Mouse (Mus musculus) limb, embryonic 15.5 days (tissue): ENCODE results near the gene Tacc3. TPM values are rescaled to one million over a fixed set of nuclear protein-coding genes. Genes with fewer than 3 reads are reported as not detected.

Experiments used
- ATAC-seq: fragments of 200-750 bp; cut with Nextera tagmentation; 2 replicates; pipeline ENCODE4 v1.8.0; 2017; ENCODE audit warnings: low read depth, moderate TSS enrichment; ENCODE audit not compliant: insufficient number of reproducible peaks, low FRiP score, low TSS enrichment
- H3K27ac ChIP-seq: fragments of 300-500 bp; sonication (generic); 2 replicates; pipeline ENCODE4 v1.5.1; 2015; ENCODE audit warnings: moderate library complexity, mild to moderate bottlenecking, inconsistent platforms
- H3K27me3 ChIP-seq: fragments of 300-500 bp; sonication (generic); 2 replicates; pipeline ENCODE4 v1.6.1; 2015; ENCODE audit warnings: inconsistent platforms
- H3K36me3 ChIP-seq: fragments of 300-500 bp; sonication (generic); 2 replicates; pipeline ENCODE4 v1.6.1; 2015; ENCODE audit warnings: inconsistent platforms
- H3K4me1 ChIP-seq: fragments of 300-500 bp; sonication (generic); 2 replicates; pipeline ENCODE4 v1.6.1; 2015; ENCODE audit warnings: inconsistent platforms
- H3K4me2 ChIP-seq: fragments of 300-500 bp; sonication (generic); 2 replicates; pipeline ENCODE4 v1.6.1; 2015; ENCODE audit warnings: mild to moderate bottlenecking, inconsistent platforms
- H3K4me3 ChIP-seq: fragments of 300-500 bp; sonication (generic); 2 replicates; pipeline ENCODE4 v1.5.1; 2015; ENCODE audit warnings: mild to moderate bottlenecking, inconsistent platforms
- H3K9ac ChIP-seq: fragments of 300-500 bp; sonication (generic); 2 replicates; pipeline ENCODE4 v1.6.1; 2015; ENCODE audit warnings: inconsistent platforms
- H3K9me3 ChIP-seq: fragments of 300-500 bp; sonication (generic); 2 replicates; pipeline ENCODE4 v1.6.1; 2016; ENCODE audit warnings: inconsistent platforms
- WGBS: fragments of 180-500 bp; shearing (Covaris S2); methylation state at CpG from one replicate; pipeline ENCODE4 v1.1.7; 2015; 5-methylcytosine and 5-hydroxymethylcytosine counted together
- polyA plus RNA-seq: library from polyadenylated mRNA; unstranded; fragments of >200 nt; fragmentation: Nextera tagmentation; extraction: Ambion mirVana; gene quantifications from 2 replicates; pipeline ENCODE4 v1.2.1, GENCODE M21; 2015

Gene Tacc3
- polyA plus RNA-seq, 1 experiment from 2014 or later, result 150 TPM

DNA sequence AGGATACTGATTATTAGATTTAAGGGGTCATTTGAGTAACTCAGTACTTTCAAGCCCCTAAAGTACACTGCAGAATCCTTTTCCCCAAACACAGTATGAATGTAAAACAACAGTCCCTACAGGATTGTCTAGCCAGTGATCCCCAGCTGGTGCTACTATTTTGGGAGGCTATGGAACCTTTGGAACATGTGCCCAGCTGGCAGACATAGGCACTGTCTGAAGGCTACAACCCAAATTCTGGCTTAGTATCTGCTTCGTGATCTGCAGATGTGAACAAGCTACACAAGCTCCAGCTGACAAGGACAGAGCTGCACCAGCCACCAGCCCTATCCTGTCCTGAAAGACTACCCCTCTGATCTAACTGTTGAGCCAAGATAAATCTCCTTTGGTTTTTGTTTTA, 25.4 kb upstream of the Tacc3 start:
- ATAC-seq, result no peak

DNA sequence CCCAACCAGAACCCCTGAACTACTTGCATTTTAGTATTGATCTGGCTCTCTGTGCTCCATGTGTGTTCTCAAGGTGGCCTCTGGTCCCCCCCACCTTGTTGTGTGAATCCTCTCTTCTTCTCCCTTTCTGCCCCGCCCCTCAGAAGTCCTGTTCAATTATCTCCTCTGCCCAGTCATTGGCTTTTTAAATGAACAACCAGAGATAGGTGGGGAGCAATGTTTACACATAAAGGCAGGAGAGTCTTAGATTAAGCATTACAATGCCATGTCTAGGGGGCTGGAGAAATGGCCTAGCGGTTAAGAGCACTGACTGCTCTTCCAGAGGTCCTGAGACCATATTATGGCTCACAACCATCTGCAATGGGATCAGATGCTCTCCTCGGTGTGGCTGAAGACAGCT, 22.6 kb upstream of the Tacc3 start:
- Histone ChIP-seq H3K9ac (no peak overlapping the region), H3K4me3 (no peak overlapping the region), H3K4me2 (no peak overlapping the region), H3K9me3 (no peaks in the 10 kb centered on the region), H3K36me3 (peaks cover 36% of the 10 kb centered on the region), H3K27me3 (no peaks in the 10 kb centered on the region), H3K27ac (no peak overlapping the region), H3K4me1 (peaks cover 8% of the 10 kb centered on the region)
- WGBS, result 87% methylated on average over 3 of the region's 3 CpGs
- ATAC-seq, result no peak

More for the DNA sequence above, 25.4 kb upstream of the Tacc3 start:
- H3K4me3 ChIP-seq, result no peak overlapping the region
- WGBS, result 77% methylated on average over 1 of the region's 1 CpGs
- H3K4me2 ChIP-seq, result no peak overlapping the region
- no peaks in the 10 kb centered on the region for H3K27me3 ChIP-seq
- H3K9ac ChIP-seq, result no peak overlapping the region
- peaks cover 13% of the 10 kb centered on the region for H3K36me3 ChIP-seq
- peaks cover 20% of the 10 kb centered on the region for H3K4me1 ChIP-seq
- H3K9me3 ChIP-seq, result no peaks in the 10 kb centered on the region
- no peak overlapping the region for H3K27ac ChIP-seq

DNA sequence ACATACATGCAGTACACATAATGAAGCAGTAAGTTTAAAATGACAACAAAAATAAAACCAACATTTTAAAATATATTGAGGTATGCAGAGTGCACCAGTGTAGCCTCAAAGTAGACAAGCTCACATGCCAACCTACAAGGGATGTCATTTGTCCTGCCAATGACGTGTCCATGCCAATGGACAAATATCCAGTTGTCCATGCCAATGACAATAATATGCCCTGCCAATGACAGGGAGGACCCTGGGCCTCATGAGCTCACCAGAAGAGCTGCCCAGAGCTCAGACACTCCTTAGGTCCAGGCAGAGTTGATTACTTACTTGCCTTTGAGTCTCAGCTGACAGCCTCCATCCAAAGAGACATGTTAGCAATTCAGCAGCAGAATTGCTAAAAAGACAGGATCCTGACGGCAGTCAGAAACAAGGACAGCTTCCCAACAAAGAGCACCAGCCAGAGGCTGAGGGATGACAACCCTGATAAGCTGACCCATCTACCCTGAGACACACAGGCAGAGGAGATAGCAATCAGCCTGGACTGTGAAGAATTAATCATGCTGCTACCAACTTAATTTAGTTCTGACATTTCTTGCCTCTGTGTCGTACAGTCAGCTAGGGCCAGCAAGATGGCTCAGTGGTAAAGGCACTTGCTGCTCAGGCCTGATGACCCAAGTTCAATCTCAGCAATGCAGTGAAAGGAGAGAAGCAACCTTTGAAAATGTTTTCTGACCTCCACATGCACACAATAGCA, 20.1 kb upstream of the Tacc3 start:
- Histone ChIP-seq H3K4me1 (no peaks in the 10 kb centered on the region), H3K9ac (no peak overlapping the region), H3K9me3 (no peaks in the 10 kb centered on the region), H3K4me2 (no peak overlapping the region), H3K27me3 (no peaks in the 10 kb centered on the region), H3K27ac (no peak overlapping the region), H3K4me3 (no peak overlapping the region), H3K36me3 (peaks cover 58% of the 10 kb centered on the region)
- no peak for ATAC-seq
- 81% methylated on average over 3 of the region's 3 CpGs for WGBS

DNA sequence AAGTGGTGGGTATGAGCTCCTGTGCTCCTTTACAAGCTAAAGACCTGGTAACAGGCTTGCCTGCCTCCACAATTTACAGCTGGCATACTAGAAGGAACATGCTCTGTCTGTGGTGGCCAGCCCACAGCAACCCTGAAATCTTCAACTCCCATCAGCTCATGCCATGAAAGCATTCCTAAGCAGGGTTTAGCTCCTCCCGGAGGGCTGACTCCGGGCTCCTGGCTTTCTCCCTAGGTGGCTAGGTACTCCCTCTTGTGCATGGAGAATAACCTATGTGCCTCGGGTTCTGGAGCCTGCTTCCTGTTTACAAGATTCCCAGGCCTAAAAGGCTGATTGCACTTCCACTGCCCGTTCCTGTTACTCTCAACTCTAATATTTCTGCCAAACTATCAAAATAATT, 19.1 kb upstream of the Tacc3 start:
- no peak overlapping the region for H3K4me3 ChIP-seq
- H3K9me3 ChIP-seq, result no peaks in the 10 kb centered on the region
- no peak overlapping the region for H3K9ac ChIP-seq
- H3K27ac ChIP-seq, result no peak overlapping the region
- no peaks in the 10 kb centered on the region for H3K27me3 ChIP-seq
- no peak for ATAC-seq
- WGBS, result 55% methylated on average over 4 of the region's 4 CpGs
- peaks cover 69% of the 10 kb centered on the region for H3K36me3 ChIP-seq
- no peaks in the 10 kb centered on the region for H3K4me1 ChIP-seq
- H3K4me2 ChIP-seq, result no peak overlapping the region

DNA sequence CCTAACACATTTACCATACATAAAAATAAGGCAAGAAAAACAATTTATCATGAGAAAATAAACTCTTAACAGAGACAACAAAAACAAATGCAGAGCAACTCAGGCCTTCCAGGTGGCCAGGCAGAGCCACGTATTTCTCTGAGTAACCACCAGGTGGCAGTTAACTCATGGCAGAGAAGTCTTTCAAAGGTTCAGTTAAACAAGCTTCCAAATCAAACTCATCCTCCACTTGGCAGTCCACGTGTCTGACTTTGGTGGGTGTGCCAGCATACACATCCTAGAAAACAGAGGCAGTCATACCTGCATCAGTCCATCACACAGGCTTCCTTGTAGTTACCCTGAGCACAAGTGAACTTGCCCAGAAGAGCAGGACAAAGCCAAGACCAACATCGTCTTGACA, 17.3 kb upstream of the Tacc3 start:
- H3K9me3 ChIP-seq, result no peaks in the 10 kb centered on the region
- H3K4me1 ChIP-seq, result no peaks in the 10 kb centered on the region
- peaks cover 79% of the 10 kb centered on the region for H3K36me3 ChIP-seq
- ATAC-seq, result no peak
- no peak overlapping the region for H3K9ac ChIP-seq
- no peak overlapping the region for H3K4me2 ChIP-seq
- no peak overlapping the region for H3K4me3 ChIP-seq
- H3K27ac ChIP-seq, result no peak overlapping the region
- H3K27me3 ChIP-seq, result no peaks in the 10 kb centered on the region
- WGBS, result 40% methylated on average over 3 of the region's 3 CpGs

GRCm38 (mm10) chr5:33651017-33651416, 6.9 kb upstream of the Tacc3 start:
- no peak for ATAC-seq
- peak overlapping the region; percentile 65 for H3K4me2 ChIP-seq
- H3K4me3 ChIP-seq, result peak overlapping the region; percentile 68
- H3K9me3 ChIP-seq, result no peaks in the 10 kb centered on the region
- peak overlapping the region; percentile 99; the same call in 1 of the 2 replicates for H3K27ac ChIP-seq
- H3K4me1 ChIP-seq, result peaks cover 26% of the 10 kb centered on the region
- H3K36me3 ChIP-seq, result peaks cover 60% of the 10 kb centered on the region
- H3K9ac ChIP-seq, result peak overlapping the region; percentile 77
- H3K27me3 ChIP-seq, result no peaks in the 10 kb centered on the region
- WGBS, result 25% methylated on average over 2 of the region's 2 CpGs

GRCm38 (mm10) chr5:33651541-33651920, 6.4 kb upstream of the Tacc3 start:
- Histone ChIP-seq H3K4me2 (peak overlapping the region; percentile 65), H3K4me3 (peak overlapping the region; percentile 68), H3K27me3 (no peaks in the 10 kb centered on the region), H3K27ac (peak overlapping the region; percentile 99), H3K4me1 (peaks cover 32% of the 10 kb centered on the region), H3K9ac (peak overlapping the region; percentile 77), H3K9me3 (no peaks in the 10 kb centered on the region), H3K36me3 (peaks cover 55% of the 10 kb centered on the region)
- whole genome bisulfite sequencing, result 1% methylated on average over 11 of the region's 11 CpGs
- ATAC-seq, result no peak

- Histone ChIP-seq H3K9ac (peak within 1 kb of the TSS; percentile 77), H3K9me3 (no peaks in the 10 kb centered on the region), H3K36me3 (peaks cover 49% of the 10 kb centered on the region), H3K27me3 (no peaks in the 10 kb centered on the region), H3K4me3 (peak within 1 kb of the TSS; percentile 68), H3K4me1 (peaks cover 38% of the 10 kb centered on the region), H3K27ac (peak within 1 kb of the TSS; percentile 99), H3K4me2 (peak within 1 kb of the TSS; percentile 65)
- ATAC-seq, result peak; percentile 96
- 0% methylated on average over 82 of the region's 82 CpGs for WGBS
These were observed 5.8 kb upstream of the Tacc3 start, which contains the start of gene Slbp for GRCm38 (mm10) chr5:33651921-33652782. TSS of gene Slbp (minus strand) at chr5:33652574.

DNA sequence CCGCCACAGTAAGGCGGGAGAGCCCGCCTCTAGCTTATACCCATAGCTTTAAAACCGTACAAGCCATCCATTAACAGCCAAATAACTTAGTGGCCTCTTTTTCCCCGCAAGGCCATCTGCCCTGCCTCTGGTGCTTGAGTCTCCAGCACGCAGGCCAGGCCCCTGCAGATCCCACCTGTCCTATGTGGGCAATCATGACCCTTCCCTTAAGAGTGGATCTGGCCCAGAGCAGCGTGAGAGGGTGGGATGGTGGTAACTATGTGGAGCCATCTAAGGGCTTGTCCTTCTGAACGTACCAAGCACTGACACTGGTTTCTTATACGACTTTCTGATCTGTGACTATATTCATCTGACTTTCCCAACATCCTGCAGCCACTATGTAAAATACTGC, 5.2 kb upstream of the Tacc3 start:
- Histone ChIP-seq H3K36me3 (peaks cover 43% of the 10 kb centered on the region), H3K27ac (peak overlapping the region; percentile 79), H3K9me3 (no peaks in the 10 kb centered on the region), H3K9ac (no peak overlapping the region), H3K4me1 (peaks cover 39% of the 10 kb centered on the region), H3K4me2 (peak overlapping the region; percentile 65), H3K27me3 (no peaks in the 10 kb centered on the region), H3K4me3 (peak overlapping the region; percentile 68)
- 3% methylated on average over 9 of the region's 9 CpGs for WGBS
- ATAC-seq, result peak; percentile 6; the same call in 1 of the 2 replicates

- no peak overlapping the region for H3K9ac ChIP-seq
These were observed 3.5 kb upstream of the Tacc3 start for GRCm38 (mm10) chr5:33654424-33654823.

DNA sequence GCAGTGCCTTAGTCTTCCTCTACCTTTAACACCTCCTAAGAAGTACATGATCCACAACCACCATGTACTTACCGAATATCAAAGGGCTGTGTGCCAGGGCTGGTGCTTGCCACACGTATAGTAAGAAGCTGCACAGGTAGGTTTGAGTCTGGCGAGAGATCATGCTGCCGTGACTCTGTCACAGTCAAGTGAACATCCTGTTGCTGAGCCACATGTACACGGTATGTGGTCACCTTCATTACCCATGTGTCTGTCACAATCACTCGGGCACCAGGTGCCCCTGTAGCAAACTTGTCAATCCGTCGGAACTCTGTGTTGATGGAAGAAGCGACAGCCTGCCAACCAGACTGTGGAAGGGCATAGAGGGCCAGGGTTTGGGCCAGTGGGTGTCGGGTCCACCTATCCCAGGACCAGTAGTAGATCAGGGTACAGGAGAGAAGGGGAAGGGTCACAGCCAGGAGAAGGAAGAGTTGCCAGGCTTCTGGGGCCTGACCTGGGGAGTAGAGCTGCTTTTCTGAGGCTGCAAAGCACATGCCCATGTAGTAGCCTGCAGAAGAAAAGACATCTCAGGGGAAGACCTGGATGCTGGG, 2.6 kb upstream of the Tacc3 start:
- Histone ChIP-seq H3K27ac (no peak overlapping the region), H3K4me1 (peaks cover 52% of the 10 kb centered on the region), H3K27me3 (no peaks in the 10 kb centered on the region), H3K4me2 (no peak overlapping the region), H3K36me3 (peaks cover 25% of the 10 kb centered on the region), H3K9ac (no peak overlapping the region), H3K4me3 (no peak overlapping the region), H3K9me3 (no peaks in the 10 kb centered on the region)
- 90% methylated on average over 10 of the region's 10 CpGs for WGBS
- ATAC-seq, result no peak

More at GRCm38 (mm10) chr5:33654424-33654823, 3.5 kb upstream of the Tacc3 start:
- Histone ChIP-seq H3K4me3 (no peak overlapping the region), H3K27me3 (no peaks in the 10 kb centered on the region), H3K9me3 (no peaks in the 10 kb centered on the region), H3K36me3 (peaks cover 31% of the 10 kb centered on the region), H3K27ac (no peak overlapping the region), H3K4me2 (no peak overlapping the region), H3K4me1 (peaks cover 48% of the 10 kb centered on the region)
- no peak for ATAC-seq
- WGBS, result 94% methylated on average over 13 of the region's 13 CpGs

DNA sequence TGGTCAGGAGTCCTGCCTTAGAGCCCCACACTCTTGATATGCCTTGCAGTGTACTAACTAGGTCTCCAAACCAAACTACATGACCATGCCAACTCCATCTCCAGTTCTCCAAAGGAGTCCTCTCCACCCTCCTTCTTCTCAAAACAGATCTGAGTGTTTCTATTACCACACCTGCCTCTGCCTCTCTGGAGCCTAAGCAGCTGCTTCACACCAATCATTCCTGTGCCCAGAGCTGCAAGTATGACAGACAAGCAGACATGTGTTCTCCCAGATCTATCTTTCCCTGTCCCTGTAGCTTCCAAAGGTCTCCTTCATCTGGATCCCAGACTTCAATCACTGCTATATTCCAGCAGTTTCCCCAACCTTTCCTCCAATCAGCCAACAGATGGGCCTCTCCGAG, 1.2 kb upstream of the Tacc3 start:
- H3K9ac ChIP-seq, result peak overlapping the region; percentile 56
- no peak for ATAC-seq
- H3K4me3 ChIP-seq, result peak overlapping the region; percentile 71
- H3K27ac ChIP-seq, result peak overlapping the region; percentile 97
- H3K4me2 ChIP-seq, result peak overlapping the region; percentile 84
- H3K27me3 ChIP-seq, result no peaks in the 10 kb centered on the region
- no peaks in the 10 kb centered on the region for H3K9me3 ChIP-seq
- peaks cover 34% of the 10 kb centered on the region for H3K36me3 ChIP-seq
- 33% methylated on average over 1 of the region's 1 CpGs for WGBS
- peaks cover 41% of the 10 kb centered on the region for H3K4me1 ChIP-seq
